Mouse (Mus musculus) ES-E14 (cell line): ENCODE measurements at regions not wholly inside any gene's neighbourhood (a gene's known extent, or its start where the extent isn't known, plus 50 kb on each side); places are given as distances from the start of the nearest gene placed in this dataset.

ENCODE experiments used
- DNase-seq: peaks from one replicate; pipeline ENCODE4 v3.0.0-alpha.2; 2013; ENCODE audit warnings: low read depth, low spot score
- H3K27ac ChIP-seq: 2 replicates; pipeline ENCODE4 v1.5.1; 2012; ENCODE audit warnings: low read depth, mild to moderate bottlenecking, low read length, moderate library complexity, mixed read lengths; ENCODE audit not compliant: poor library complexity, insufficient read depth, severe bottlenecking
- H3K36me3 ChIP-seq: 2 replicates; pipeline ENCODE4 v1.6.1; 2012; ENCODE audit warnings: mild to moderate bottlenecking, low read length, moderate library complexity, mixed read lengths; ENCODE audit not compliant: control insufficient read depth, poor library complexity, insufficient read depth, severe bottlenecking
- H3K4me1 ChIP-seq, 2 experiments: fragments of 150-350 bp in 1 of 2; sonication (generic) in 1 of 2; 2 replicates each; pipeline ENCODE4 v1.6.1; 2012; ENCODE audit warnings: low read length in 2 of 2, mild to moderate bottlenecking in 1 of 2, mixed read lengths in 1 of 2; ENCODE audit not compliant: control insufficient read depth in 2 of 2, insufficient read depth in 2 of 2, poor library complexity in 1 of 2
- H3K4me3 ChIP-seq, 2 experiments: fragments of 150-350 bp in 1 of 2; sonication (generic) in 1 of 2; 2 replicates each; pipeline ENCODE4 v1.5.1; 2012; ENCODE audit warnings: low read length in 2 of 2, low read depth in 1 of 2, mild to moderate bottlenecking in 1 of 2, mixed read lengths in 1 of 2; ENCODE audit not compliant: insufficient read depth in 1 of 2, poor library complexity in 1 of 2, severe bottlenecking in 1 of 2
- H3K9ac ChIP-seq: 2 replicates; pipeline ENCODE4 v1.6.1; 2012; ENCODE audit warnings: low read depth, mild to moderate bottlenecking, low read length, mixed read lengths; ENCODE audit not compliant: poor library complexity, insufficient read depth, severe bottlenecking
- H3K9me3 ChIP-seq: fragments of 150-350 bp; sonication (generic); 2 replicates; pipeline ENCODE4 v1.6.1; 2012; ENCODE audit warnings: low read depth, mild to moderate bottlenecking, low read length; ENCODE audit not compliant: control insufficient read depth, insufficient read depth
- CHD2 ChIP-seq: IDR thresholded peaks from 2 replicates; pipeline ENCODE4 v1.6.1; 2014; ENCODE audit warnings: mild to moderate bottlenecking, low read depth, low read length, inconsistent platforms
- HCFC1 ChIP-seq: IDR thresholded peaks from 2 replicates; pipeline ENCODE4 v1.6.1; 2012; ENCODE audit warnings: low read length, inconsistent platforms, borderline replicate concordance; ENCODE audit not compliant: insufficient read depth
- MAFK ChIP-seq: IDR thresholded peaks from 2 replicates; pipeline ENCODE4 v1.6.1; 2014; ENCODE audit warnings: mild to moderate bottlenecking, low read depth, low read length, inconsistent platforms; ENCODE audit not compliant: insufficient read depth
- ZC3H11A ChIP-seq: IDR thresholded peaks from 2 replicates; pipeline ENCODE4 v1.6.1; 2012; ENCODE audit warnings: low read depth, mild to moderate bottlenecking, inconsistent platforms, low read length, borderline replicate concordance
- ZNF384 ChIP-seq: IDR thresholded peaks from 2 replicates; pipeline ENCODE4 v1.6.1; 2012; ENCODE audit warnings: low read depth, low read length, inconsistent platforms
- in situ Hi-C, 2 experiments: fragments of 600-800 bp; cut with MboI; formaldehyde crosslinking; loops; one replicate each; pipeline ENCODE4 v1.15.1; 2025; ENCODE audit warnings: low sequenced_read_pairs in 2 of 2, inconsistent platforms in 1 of 2; ENCODE audit not compliant: unreplicated experiment in 2 of 2

- no peak for DNase-seq
- no peak for TF ChIP-seq ZC3H11A
- in situ Hi-C loops, result no loop called here
- no peak overlapping the region for H3K4me3 ChIP-seq
- no peak overlapping the region for H3K27ac ChIP-seq
- no peaks in the 10 kb centered on the region for H3K4me1 ChIP-seq
- no peak overlapping the region for H3K9ac ChIP-seq
- no peaks in the 10 kb centered on the region for H3K9me3 ChIP-seq
- H3K36me3 ChIP-seq, result no peaks in the 10 kb centered on the region
These were observed 55.4 kb upstream of the Mgmt start for GRCm38 (mm10) chr7:136838971-136839370.

DNA sequence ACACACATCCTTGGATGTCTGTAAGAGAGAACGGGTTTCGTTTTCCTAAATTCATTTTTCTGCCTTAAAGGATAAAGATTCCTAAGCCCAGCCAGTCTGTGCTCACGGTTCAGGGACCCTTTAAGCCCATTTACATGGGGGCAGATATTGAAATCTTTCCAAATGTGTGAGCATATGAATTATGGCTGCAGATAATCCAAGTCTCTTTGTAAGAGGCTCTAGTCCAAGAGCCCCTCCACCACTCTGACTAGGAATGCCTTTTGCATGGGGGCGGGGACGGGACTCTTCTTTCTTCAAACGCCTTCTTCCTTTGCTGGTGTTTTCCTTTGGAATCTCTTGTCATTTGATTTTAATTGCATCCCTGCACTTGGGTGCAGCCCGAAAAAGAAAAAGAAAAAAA lies 54.2 kb upstream of the Mgmt start:
- Histone ChIP-seq H3K9ac (no peak overlapping the region), H3K9me3 (no peaks in the 10 kb centered on the region), H3K36me3 (no peaks in the 10 kb centered on the region), H3K4me1 (no peaks in the 10 kb centered on the region; a peak in 1 of 4 replicates), H3K4me3 (no peak overlapping the region), H3K27ac (no peak overlapping the region)
- no peak for TF ChIP-seq HCFC1
- no peak for TF ChIP-seq MAFK
- TF ChIP-seq CHD2, result no peak
- no peak for TF ChIP-seq ZNF384
- no peak for TF ChIP-seq ZC3H11A
- in situ Hi-C loops, result no loop called here
- no peak for DNase-seq

GRCm38 (mm10) chr7:136842751-136843150 lies 51.7 kb upstream of the Mgmt start:
- H3K9ac ChIP-seq, result no peak overlapping the region
- H3K36me3 ChIP-seq, result no peaks in the 10 kb centered on the region
- no peak overlapping the region for H3K27ac ChIP-seq
- no peaks in the 10 kb centered on the region for H3K9me3 ChIP-seq
- peaks cover 0 to 2% of the 10 kb centered on the region in 2 experiments; a peak in 2 of 4 replicates for H3K4me1 ChIP-seq
- no peak for DNase-seq
- no peak for TF ChIP-seq CHD2
- no peak for TF ChIP-seq ZNF384
- in situ Hi-C loops, result no loop called here
- no peak overlapping the region for H3K4me3 ChIP-seq

- in situ Hi-C loops, result no loop called here
- H3K9me3 ChIP-seq, result no peaks in the 10 kb centered on the region
- no peak overlapping the region for H3K9ac ChIP-seq
- no peaks in the 10 kb centered on the region for H3K36me3 ChIP-seq
- H3K4me1 ChIP-seq, result peaks cover 0 to 2% of the 10 kb centered on the region in 2 experiments; a peak in 2 of 4 replicates
- TF ChIP-seq CHD2 (no peak), ZC3H11A (no peak), ZNF384 (no peak), HCFC1 (no peak), MAFK (no peak)
- DNase-seq, result no peak
- H3K27ac ChIP-seq, result no peak overlapping the region
- H3K4me3 ChIP-seq, result no peak overlapping the region
These were observed 50.1 kb upstream of the Mgmt start for GRCm38 (mm10) chr7:136844282-136844681.
